Mouse (Mus musculus): ENCODE data around the gene Prr5.

DNA sequence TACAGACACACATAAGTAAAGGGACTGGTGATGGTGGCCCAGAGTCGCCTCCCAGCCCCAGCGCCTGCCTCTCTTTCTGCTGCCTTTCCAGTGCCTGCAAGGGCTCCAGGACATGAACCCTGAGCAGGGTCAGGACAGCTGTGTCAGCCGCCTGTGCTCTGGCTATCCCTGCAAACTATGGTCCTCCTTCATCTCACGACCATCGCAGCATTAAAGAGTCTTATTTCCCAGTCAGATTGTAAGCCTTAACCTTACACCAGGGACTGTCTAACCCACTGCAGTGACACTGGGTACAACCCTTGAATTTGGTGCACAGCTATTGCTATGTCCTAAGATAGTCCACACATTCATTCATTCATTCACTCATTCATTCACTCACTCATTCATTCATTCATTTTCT is 13.4 kb downstream of the Prr5 start:
- TF ChIP-seq CTCF (IDR thresholded peaks at IDR 0.05; ENCODE audit: low read depth, low read length) (no peak), POLR2A (IDR thresholded peaks at IDR 0.05; ENCODE audit: extremely low read depth, insufficient read depth, low read length) (no peak)

Data from liver, adult 2 months (tissue).